Mouse (Mus musculus) liver, embryonic 18 days (tissue): ENCODE measurements around the gene Epb41l4b. TPM values are rescaled to one million over a fixed set of nuclear protein-coding genes. Genes with fewer than 3 reads are reported as not detected.

Source experiments
- polyA plus RNA-seq: library from polyadenylated mRNA; depleted of rRNA; stranded (reverse); fragments of >200 nt; gene quantifications from 2 replicates; pipeline ENCODE4 v1.2.3, GENCODE M21; 2012; rRNA removed

The Epb41l4b gene
- polyA plus RNA-seq = 13.7 TPM in 2 replicates

GRCm38 (mm10) chr4:57143026-57143937 is at the start of gene Epb41l4b:
Gene Epb41l4b, minus strand, starts transcription at chr4:57143437.

GRCm38 (mm10) chr4:56990215-56990584 is 153.0 kb downstream of the Epb41l4b start, which contains the start of gene Frrs1l:
Gene Frrs1l, minus strand, starts transcription at chr4:56990391.

GRCm38 (mm10) chr4:56946641-56947640 is 196.3 kb downstream of the Epb41l4b start, which contains the start of gene Tmem245:
Gene Tmem245, minus strand, starts transcription at chr4:56947437.

Other genes with a start within 250 kb of the Epb41l4b start
- gene Tmem245, start 196.0 kb downstream of the Epb41l4b start, polyA plus RNA-seq = 2.0 and 2.6 TPM in 2 replicates
- gene Frrs1l, start 153.0 kb downstream of the Epb41l4b start, polyA plus RNA-seq = 0.01 TPM in 1 of 2 replicates, not detected in the other
- 3.6 and 4.0 TPM in 2 replicates for gene Ptpn3, start 158.4 kb upstream of the Epb41l4b start, polyA plus RNA-seq